Mouse (Mus musculus) ES-E14 (cell line): Measurements from ENCODE around the gene Mapkapk3.

Experiments used
- HCFC1 ChIP-seq: IDR thresholded peaks from 2 replicates; pipeline ENCODE4 v1.6.1; 2012; ENCODE audit warnings: low read length, inconsistent platforms, borderline replicate concordance; ENCODE audit not compliant: insufficient read depth
- MAFK ChIP-seq: IDR thresholded peaks from 2 replicates; pipeline ENCODE4 v1.6.1; 2014; ENCODE audit warnings: mild to moderate bottlenecking, low read depth, low read length, inconsistent platforms; ENCODE audit not compliant: insufficient read depth
- ZNF384 ChIP-seq: IDR thresholded peaks from 2 replicates; pipeline ENCODE4 v1.6.1; 2012; ENCODE audit warnings: low read depth, low read length, inconsistent platforms

GRCm38 (mm10) chr9:107245311-107245710 lies 44.4 kb downstream of the Mapkapk3 start:
- no peak for TF ChIP-seq MAFK
- no peak for TF ChIP-seq HCFC1
- TF ChIP-seq ZNF384: no peak
